Mouse (Mus musculus): ENCODE data around the gene Bivm.

The Bivm gene

DNA sequence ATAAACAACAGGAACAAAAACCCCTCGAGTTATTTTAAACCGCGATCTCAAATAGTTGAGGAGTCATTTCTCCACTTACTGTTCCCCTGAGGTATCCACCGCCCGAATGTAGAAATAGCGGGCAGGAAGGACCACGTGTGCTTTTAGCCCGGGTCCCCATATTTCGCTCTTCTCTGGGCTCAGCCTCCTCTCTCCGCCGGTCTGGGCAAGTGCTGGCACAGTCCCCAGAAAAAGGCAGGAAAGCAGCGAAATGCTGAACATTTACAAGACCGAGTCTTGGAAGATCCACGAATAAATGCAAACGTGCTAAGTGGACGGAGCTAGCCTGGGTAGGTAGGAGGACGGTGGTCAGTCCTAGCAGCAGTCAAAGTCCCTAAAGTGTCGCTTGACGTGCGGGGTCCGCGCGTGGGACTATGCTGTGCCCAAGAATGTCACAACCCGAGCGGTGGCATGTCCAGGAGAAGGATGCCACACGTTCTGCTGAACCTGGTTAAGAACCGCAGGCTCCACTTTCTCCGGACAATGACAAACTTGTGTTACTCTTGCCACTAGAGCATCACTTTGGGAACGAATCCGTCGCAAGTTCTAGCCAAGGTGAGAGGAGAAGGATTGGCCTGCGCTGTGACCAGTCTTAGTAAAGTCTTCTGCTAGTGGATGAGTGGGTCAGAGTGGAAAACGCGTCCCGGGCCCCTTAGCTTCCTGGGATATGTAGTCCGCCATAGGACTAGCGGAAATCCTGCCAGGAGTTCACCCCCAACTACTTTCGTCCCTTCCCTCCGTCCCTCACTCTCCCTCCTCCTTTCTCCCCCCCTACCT is at the start of gene Bivm, which contains the start of gene Kdelc1:
TSS of gene Bivm (plus strand) at position 719 of the 816 bp plus-strand sequence.
TSS of gene Kdelc1 (minus strand) at position 570 of the 816 bp plus-strand sequence.
- DNase-seq (ENCODE audit: low spot score in 2 of 2) = peak; percentile 61 to 68

DNA sequence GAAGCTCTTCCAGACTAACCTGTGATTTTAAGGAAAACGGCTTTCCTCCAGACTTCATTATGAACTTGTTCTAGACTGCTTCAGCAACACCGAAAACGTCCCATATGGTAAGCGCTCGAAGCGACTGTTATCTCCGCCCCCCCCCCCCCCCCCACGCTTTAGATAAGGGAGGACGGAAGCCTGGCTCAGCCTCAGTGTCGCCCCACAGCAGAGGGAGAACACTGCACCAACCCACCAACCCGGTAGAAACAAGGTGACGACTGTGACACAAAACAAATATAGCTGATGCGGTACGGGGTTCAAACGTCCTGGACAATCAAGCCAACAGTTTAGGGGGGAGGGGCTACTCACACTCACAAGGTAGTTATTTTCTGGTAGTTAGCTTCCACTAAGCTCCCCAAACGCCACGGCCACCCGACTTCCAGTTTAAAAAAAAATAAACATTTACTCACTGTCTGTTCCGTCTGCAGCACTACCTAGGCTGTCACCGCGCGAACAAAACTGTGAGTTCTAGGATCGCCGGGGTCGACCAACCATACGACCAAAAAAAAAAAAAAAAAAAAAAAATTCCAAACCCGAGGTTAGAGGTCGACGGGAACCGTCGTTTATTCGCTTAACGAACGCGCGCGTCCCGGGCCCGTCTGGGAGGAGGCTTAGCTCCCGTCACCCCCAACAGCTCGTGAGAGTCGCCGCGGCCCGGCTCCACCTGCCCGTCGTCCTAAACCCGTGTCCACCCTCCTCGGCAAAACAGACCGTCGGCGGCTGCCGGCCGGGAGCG is 17.1 kb upstream of the Bivm start:
- DNase-seq (ENCODE audit: low spot score in 2 of 2) = peak; percentile 41 to 49

DNA sequence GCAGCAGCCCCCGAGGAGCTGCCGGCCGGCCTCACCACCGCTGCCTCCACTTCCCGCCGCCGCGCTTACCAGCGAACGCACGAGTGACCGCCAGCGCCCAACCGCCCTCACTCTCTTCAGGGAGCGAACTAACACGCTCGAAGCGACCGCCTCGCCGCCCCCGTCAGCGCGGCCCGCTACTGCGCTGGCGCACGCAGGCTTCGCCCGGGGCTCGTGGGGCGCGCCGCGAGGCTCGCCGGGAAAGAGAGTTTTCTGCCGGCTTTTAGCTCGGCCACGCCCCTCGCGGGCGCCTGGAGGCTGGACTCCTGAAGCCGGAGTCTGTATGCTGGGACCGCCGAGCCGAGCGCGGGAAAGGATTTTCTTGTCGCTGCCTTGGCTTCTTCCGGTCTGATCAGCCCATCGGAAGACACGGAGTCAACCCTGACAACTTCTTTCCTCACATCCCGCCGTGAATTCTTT is 16.5 kb upstream of the Bivm start, which contains the start of gene Tex30:
TSS of gene Tex30 (minus strand) at position 183 of the 459 bp plus-strand sequence.
- peak; percentile 88 to 91 for DNase-seq (ENCODE audit: low spot score in 2 of 2)

- peak in 1 of 2 experiments; percentile 9 for DNase-seq (ENCODE audit: low spot score in 2 of 2)
Observed at GRCm38 (mm10) chr1:44102939-44103338, 15.8 kb upstream of the Bivm start.

- no peak for DNase-seq (ENCODE audit: low spot score in 2 of 2)
Observed at GRCm38 (mm10) chr1:44117571-44117970, 1.2 kb upstream of the Bivm start.

DNA sequence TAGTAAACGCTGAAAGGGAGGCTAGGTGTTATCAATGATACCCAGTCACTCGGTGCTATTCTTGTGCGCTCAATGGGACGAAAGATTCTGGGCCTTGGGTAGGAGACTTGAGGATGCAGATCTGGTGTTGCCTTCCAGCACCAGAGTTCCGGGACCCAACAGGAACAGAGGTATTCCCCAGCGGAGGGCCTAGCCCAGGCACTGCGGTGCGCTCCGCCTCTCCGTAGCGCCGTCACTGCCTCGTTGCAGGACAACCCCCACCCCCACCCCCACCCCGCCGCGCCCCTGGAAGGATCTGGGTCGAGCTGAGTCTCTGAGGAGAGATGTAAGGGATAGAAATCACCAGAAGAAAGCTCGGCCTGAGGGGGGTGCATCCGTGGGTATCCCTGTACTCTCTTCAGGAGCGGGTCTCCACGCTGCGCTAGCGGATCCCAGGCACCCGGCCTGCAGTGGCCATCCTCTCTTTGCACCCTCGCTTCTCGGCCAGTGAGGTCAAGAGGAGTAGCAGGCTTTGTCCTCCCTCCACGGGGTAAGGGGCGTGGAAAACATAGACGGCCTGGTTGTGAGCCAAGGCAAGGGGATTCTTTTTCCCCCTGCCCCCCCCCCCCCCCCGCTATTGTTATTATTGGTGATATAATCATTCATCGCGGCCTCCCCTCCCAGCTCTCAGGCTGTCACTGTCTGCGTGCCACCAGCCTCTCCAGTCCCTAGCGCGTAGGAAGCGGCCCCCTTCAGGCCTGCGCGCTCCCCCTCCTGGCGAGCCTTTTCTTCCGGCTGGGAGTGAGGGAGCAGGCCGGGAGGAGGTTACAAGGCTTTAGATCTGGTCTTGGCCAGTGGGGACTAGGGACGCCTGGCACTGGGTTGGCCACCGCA is 680 bp downstream of the Bivm start:
- peak; percentile 65 to 71 for DNase-seq (ENCODE audit: low spot score in 2 of 2)

- DNase-seq (ENCODE audit: low spot score in 2 of 2) = no peak
Observed at GRCm38 (mm10) chr1:44120074-44120406, 1.3 kb downstream of the Bivm start.

DNA sequence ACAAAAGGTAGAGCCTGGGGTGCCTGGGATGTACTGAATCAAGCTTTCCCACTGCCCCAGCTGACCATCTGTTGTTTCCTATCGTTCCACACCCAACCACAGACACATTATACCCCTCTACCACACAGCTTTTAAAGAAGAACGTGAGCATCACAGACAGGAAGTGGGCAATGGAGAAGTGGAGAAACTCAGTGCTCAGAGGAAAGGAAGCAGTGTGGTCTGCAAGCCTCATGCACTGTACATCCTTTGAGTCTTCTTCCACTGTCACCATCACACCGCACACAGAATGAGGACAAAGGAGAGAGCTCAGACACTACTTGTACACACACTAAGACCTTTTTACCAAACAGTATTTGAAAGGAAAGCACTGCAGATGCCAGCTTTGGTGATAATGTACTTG is 3.5 kb downstream of the Bivm start:
- DNase-seq (ENCODE audit: low spot score in 2 of 2) = peak; percentile 11 to 29

GRCm38 (mm10) chr1:44125590-44125989 is 6.8 kb downstream of the Bivm start:
- no peak for DNase-seq (ENCODE audit: low spot score in 2 of 2)

DNA sequence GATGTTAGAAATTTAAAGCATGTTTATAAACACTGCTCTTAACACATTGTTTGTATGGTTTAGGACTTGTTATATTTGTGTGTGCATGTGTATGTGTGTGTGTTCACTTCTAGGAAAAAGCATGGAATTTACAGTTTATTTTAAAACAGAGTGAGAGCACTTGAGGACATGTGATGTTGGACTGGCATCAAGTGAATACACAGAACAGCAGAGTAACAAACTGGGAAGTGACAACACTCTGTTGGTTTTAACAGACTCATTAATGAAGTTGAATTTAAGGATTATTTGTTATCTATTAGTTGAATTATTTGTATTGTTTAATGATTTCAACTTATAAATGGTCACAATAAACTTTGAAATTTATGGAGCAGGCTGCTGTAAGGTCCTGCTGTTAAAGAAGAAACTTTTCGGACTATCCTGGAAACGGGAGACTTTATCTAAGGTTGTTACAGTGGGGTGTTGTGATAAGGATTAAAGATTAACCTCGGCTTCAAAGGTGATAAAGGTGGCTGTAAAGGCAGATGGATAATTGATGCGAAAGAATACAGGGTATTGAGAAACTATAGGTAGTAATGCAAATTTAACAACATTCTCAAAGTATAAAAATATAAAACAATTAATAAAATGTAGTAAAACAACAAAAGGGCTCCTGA is 11.3 kb downstream of the Bivm start:
- DNase-seq (ENCODE audit: low spot score in 2 of 2) = no peak

DNA sequence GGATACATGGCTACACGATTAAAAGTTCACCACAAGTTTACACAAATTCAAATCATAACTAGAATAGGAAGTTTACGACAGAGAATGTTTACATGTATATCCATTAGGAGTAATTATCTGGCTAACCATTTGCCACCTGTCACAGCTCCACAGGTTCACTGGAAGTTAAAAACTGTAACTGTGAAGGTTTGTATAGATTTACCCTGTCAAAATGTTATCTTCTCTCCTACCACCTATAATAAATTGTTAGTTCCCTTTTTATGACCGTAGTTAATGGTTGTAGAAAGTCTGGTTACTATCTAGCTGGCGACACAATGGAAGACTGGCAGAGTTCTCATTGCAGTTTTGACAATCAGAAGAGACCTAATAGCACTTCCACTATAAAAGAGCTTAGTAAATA is 21.5 kb downstream of the Bivm start:
- DNase-seq (ENCODE audit: low spot score in 2 of 2) = no peak

GRCm38 (mm10) chr1:44142747-44143146 is 24.0 kb downstream of the Bivm start:
- DNase-seq (ENCODE audit: low spot score in 2 of 2) = no peak

DNA sequence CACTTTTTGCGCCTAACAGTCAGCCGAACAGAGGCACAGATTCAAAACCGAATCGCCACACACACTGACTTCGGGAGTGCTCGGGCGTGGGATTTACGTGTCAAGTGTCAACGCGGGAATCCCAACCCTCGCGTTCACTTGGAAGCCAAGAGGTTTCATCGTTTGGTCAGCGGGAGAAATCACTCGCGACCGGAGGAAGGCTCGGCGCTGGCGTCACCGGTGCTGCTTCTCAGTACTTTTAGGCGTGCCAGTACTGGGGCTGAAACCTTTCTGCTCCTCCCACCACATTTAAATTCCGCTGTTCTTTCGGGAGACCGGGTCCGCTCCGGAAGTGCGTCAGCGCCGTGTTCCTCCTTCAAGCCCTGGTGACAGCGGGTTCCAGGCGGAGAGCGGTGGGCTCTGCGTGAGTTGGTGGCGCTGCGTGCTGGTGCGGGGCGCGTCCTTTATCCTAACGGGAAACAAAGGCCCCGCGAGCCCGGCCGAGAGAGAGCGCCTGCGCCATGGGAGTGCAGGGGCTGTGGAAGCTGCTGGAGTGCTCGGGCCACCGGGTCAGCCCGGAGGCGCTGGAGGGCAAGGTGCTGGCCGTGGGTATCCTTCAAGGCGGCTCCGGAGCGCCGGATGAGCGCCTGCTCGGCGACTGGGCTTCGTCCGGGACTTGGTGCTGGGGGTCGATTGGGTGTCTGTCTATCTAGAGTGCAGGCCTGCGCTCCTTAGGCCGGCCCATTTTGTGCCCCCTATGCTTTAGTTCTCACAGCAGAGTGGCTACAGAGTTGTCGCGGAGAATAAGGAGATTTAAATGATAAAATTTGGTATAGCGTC is 29.0 kb downstream of the Bivm start, which contains the start of gene Ercc5:
TSS of gene Ercc5 (plus strand) at position 182 of the 819 bp plus-strand sequence.
- DNase-seq (ENCODE audit: low spot score in 2 of 2) = peak; percentile 74 to 75

DNA sequence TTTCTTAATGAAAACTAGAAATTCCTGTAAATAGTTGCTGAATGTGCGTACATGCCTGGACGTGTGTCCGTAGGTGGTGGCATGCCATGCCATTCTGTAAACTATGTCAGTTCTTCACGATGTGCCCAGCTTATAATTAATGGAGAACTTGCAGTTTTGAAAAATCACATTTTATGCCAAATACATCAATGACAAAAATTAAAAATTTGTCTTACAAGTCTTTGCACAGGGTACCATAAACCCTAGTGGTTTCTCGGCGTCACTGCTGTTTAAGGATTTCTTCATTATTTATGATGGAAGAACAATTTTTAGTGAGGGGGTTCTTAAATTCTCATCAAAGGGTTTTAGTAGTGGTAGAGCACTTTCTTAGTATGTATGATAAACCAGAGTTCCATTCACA is 29.9 kb downstream of the Bivm start:
- no peak for DNase-seq (ENCODE audit: low spot score in 2 of 2)

DNA sequence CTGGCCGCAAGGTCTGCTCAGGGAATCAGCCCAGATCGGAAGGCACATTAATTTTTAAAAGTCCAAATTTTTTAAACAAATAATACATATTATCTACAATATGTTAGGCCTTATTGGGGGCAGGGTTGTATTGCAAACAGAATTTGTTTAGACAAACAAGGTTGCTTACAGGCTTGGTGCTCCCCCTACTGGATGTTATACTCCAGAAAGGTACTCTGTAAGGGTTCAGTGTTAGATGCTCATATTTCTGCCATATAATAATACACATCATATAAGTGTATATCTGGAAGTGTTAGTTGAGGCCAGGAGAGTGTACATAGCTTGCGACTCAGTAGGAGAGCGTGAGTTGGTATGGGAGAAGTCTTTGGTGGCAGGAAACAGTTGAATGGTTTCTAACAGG is 36.5 kb downstream of the Bivm start:
- peak in 1 of 2 experiments; percentile 39 for DNase-seq (ENCODE audit: low spot score in 2 of 2)

DNA sequence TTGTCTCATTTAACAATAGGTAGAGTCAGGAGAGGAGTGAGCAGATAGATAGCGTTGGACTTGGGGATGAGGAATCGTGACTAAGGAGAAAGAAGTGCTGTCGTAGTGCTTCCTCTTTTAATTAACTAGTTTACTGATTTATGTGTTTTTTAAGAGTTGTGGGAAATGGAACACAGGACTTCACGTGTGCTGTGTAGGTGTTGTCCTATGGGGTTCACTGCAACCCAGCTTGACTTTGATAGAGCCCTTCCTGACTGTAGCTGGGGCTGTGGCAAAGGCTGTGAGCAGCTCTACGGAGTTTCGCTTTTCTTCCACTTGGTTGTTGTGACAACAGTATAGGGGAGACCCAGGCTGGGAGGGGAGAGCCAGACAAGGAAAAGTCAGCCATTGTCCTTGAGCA is 39.6 kb downstream of the Bivm start:
- no peak for DNase-seq (ENCODE audit: low spot score in 2 of 2)

DNA sequence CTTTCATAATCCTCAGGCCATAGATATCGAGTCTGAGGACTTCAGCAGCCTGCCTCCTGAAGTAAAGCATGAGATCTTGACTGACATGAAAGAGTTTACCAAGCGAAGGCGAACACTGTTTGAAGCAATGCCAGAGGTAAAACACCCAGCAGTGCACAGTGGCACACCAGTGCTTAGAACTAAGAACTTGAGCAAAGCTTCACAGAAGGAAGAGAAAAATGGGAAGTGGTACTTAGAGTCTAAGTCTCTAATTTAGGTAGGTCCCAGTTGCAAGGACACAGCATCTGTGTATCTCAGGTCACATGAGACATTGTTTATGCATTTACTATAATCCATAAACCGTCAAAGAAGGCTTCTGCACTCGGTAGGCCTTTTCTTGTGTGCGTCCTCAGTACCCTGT is 43.1 kb downstream of the Bivm start:
- no peak for DNase-seq (ENCODE audit: low spot score in 2 of 2)

DNA sequence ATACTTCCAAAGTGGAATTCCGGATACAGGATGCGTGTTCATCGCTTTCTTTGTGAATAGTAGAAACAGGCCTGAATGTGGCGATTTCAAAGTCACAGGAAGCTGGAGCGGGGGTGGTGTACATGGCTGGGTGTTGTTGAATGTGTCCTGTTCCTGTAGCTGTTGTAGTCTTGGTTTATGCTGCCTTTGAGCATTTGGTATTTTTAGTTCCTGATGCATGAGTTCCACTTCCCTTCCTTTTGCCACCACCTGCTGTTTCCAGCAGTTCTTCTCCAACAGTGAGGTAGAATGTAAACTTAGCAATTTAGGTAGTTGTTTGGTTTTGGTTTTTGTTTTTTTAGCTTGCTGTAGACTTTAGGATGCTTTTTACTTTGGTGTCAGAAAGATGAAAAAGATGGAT is 43.6 kb downstream of the Bivm start:
- no peak for DNase-seq (ENCODE audit: low spot score in 2 of 2)

- no peak for DNase-seq (ENCODE audit: low spot score in 2 of 2)
Observed at GRCm38 (mm10) chr1:44167859-44168383, 49.2 kb downstream of the Bivm start.

GRCm38 (mm10) chr1:44172656-44173055 is 53.9 kb downstream of the Bivm start:
- no peak for DNase-seq (ENCODE audit: low spot score in 2 of 2)
